Mouse (Mus musculus) T-helper 2 cell (primary cell): Measurements from ENCODE around the gene Mfsd6l.

Experiments
- in situ Hi-C: fragments of 300-600 bp; cut with MboI, MseI; formaldehyde crosslinking; loops from one replicate; pipeline ENCODE4 v1.15.1; 2025; ENCODE audit warnings: high pct_unique_total_duplicates

Gene Mfsd6l

DNA sequence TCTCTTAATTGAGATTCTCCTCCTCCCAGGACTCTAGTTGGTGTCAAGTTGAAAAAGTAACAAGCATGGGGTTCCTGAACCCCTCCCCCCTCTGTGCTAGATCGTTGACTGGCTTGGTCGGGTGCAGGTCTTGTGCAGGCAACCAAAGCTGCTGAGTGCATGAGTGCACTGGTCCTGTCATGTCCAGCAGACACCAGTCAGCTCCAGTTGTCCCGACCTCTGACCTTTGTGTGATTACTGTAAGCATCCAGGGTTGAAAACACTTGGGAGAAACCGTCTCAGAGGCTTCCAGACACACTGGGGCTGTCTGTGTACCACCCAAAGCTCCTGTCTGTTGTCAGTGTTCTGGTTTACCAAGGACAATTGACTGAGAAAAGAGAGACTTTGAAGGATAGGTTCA, 5.6 kb upstream of the Mfsd6l start:
- in situ Hi-C loops, result no loop called here

DNA sequence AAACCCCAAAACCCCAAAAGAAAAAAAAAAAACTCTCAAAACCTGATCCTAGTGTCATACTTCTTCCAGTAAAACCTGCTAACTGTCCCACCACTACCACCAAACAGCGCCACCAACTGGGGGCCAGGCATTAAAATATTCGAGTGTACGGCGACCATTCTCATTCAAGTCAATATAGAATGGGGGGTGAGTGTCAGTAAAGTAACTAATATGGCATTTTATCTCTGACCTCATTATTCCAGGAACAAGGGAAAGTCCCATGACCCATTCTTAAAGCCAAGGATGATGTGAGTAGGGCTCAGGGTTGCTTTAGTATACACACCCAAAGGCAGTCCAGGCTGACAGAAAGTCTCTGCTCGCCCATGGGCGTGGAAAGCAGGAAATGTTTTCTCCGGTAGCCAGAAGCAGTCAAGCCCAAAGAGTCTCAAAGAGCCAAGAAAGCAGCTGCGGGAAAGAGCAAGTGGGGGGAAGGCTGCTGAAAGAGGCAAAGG, 2.0 kb upstream of the Mfsd6l start:
- in situ Hi-C loops, result no loop called here

DNA sequence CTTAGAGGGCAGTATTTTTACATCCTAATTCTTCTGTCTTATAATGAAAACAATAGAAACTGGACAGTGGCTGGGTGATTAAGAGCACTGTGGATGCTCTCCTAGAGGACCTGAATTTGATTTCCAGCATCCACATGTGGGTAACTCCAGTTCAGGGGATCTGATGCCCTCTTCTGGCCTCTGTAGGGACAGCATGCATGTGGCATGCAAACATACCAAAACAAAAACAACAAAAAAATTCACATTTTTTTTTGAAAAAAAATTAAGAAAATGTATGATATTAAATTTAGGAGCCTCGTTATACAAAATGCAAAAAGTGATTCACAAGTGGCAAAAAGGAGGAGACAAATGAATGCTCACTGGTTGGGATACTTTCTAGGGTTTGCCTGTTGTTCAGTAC, 3.6 kb downstream of the Mfsd6l start:
- in situ Hi-C loops, result loop anchor here (5.0 kb wide), 2 partner anchors 77 to 142 kb away; no protein-coding TSS in a partner anchor

DNA sequence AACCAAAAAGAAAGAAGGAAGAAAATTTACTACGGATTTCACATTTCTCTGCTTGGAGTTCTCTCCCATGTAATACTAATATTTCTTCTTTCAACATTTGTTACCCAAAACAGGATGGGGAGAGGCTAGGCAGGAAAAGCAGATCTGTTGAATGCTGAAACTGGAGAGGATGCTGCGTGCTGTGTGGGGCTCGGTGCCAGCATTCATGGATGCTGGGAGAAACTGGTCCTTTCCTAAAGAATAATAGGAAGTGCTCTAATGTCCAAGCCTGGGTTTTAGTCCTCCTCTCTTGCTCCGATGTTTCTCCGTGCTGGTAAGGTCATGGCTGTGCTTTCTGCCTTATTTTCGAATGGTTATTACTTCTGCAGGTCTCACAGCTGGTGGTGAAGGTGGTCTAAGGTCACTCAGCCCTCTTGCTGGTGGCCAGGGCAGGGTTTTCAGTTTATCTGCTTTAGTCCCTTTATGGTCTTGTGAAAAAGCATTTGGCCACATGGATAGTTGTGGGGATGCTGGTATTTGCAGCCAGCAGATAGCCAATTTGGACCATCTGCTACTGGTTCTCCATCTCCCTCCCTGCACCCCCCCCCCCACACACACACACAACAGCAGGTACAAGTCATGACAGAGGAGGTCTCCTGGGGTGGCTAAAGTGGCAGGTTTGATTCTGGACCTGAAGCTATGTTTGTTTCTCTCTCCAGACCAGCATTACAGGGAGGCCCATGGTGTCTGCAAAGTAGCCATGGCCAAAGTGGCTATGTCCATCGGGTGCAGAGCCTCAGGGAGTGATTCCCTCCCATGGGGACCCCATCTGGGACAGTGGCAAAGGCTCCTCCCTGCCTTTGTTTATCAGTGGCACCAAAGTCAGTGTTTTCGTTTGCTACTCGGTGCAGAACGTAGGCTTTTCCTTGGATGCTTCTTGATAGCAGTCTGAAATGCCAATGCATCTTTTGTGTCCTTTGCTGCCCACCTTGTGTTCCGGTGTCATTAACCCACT, 6.3 kb downstream of the Mfsd6l start:
- in situ Hi-C loops, result loop anchor here (10.0 kb wide), 1 partner anchor 243 kb away; no protein-coding TSS in a partner anchor

DNA sequence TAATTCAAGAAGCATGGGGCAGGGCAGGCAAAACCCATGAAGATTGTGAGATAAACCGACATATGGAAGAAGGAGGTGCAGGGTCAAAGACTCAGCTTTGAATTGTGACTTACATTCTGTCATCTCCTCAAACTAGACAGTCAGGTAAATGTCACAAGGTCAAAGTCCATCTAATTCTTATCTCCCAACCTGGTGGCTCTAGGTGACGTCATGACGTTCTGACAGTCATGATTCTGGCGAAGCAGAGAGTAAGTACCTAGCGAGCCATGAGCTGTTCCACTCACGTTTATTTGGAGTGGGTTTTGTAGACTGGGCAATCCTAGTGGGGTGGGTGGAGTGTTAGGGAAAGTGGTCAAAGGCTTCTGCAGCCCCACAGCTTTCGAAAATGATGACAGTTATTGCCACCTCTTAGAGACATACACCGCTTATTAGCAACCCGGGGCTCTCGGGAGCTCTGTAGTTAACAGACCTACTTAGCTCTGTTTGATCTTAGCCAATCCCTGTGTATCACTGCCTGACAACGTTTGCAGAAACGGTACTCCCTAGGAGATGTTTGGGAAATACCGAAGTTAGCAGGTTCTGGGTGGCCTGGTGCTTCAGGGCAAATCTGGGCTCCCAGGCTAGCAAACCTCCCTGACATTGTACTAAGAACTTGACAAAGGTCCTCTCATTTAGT, 8.5 kb downstream of the Mfsd6l start:
- in situ Hi-C loops, result loop anchor here (10.0 kb wide), 1 partner anchor 240 kb away; no protein-coding TSS in a partner anchor

DNA sequence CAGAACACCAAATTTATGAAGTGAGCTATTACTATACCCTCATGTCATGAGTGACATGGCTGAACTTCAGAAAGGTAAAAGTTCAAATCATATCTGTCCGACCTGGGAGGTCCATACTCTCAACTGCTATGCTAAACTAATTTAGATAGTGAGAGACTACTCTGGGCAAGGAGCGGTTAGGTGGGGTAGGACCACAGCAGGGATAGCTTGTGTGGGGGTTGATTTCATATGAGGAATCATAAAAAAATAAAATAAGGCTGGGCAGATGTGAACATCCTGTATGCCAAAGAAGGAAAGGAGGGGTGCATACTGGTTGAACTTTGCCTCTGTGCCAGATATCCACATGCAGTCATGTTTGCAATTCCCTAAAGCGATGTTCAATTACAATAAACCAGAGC, 9.0 kb downstream of the Mfsd6l start:
- in situ Hi-C loops, result loop anchor here (10.0 kb wide), 1 partner anchor 240 kb away; no protein-coding TSS in a partner anchor

DNA sequence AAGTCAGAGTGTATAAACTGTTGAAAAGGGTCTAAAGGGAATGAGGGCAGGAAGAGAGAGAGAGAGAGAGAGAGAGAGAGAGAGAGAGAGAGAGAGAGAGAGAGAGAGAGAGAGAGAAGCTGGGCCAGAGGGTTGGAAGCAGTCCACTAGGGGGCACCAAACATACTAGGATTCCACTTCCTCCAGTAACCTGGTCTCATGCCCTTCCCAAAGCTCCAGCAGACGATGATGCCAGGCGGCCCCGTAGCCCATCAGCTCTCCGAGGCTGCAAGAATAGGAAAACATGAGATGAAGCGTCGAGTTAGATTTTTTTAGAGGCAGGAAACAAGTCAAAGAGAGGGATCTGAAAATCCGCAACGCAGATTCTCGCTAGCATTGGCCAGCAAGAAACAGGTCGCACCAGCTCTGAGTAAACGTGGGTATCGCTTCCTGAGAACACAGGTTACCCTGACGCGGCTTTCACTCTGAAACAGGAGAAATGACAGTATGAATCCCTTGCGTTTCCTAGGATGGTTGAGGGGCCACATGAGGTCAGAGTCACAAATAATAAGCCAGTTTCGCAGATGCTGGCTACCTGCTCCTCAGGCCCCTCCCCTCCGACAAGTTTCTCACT, 10.6 kb downstream of the Mfsd6l start:
- in situ Hi-C loops, result loop anchor here (10.0 kb wide), 1 partner anchor 238 kb away; no protein-coding TSS in a partner anchor

DNA sequence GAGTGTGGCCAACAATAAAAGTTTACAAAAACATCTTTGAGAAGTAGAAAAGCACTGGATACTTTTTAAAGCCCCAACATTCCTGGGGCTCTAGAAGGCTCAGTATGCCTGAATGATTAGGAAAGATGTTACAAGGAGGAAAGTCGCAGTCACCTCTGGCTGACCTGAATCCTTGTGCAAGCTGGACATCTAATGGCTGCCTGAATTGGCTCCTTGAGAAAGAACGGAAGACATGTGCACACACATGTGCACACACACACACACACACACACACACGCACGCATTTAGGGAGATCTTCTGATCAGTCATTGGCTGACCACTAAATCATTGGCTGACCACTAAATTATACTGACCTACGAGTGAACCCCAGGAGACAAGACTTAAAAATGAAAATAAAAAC, 14.9 kb downstream of the Mfsd6l start:
- in situ Hi-C loops, result no loop called here

DNA sequence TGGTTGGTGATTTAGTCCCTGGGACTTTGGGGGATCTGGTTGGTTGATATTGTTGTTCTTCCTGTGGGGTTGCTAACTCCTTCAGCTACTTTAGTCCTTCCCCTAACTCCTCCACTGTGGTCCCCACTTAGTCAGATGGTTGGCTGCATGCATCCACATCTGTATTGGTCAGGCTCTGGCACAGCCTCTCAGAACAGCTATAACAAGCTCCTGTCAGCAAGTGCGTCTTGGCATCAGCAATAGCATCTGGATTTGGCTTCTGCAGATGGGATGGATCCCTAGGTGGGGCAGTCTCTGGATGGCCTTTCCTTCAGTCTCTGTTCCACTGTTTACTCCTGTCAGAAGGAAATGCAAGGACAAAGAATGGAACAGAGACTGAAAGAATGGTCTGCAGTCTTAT, 21.1 kb downstream of the Mfsd6l start:
- in situ Hi-C loops, result no loop called here

DNA sequence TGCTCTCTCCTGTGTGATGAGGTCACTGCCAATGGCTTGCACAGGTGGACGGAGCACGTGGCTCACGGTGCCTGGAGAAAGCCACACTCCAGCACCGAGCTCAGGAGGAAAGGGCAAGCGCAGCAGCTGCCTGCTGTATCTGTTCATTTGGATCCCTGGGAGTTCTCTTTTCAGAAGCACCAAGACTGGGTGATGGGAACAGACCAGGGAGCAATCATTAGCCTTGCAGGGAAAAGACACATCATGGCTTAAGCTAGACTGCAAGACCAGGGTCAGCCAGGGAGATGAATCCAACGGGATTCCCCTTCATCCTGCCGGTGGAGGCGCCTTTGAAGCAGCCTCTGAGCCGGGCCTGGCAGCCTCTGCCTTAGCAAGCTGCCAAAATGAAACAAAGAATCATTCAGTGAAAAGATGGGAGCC, 23.5 kb downstream of the Mfsd6l start:
- in situ Hi-C loops, result no loop called here

DNA sequence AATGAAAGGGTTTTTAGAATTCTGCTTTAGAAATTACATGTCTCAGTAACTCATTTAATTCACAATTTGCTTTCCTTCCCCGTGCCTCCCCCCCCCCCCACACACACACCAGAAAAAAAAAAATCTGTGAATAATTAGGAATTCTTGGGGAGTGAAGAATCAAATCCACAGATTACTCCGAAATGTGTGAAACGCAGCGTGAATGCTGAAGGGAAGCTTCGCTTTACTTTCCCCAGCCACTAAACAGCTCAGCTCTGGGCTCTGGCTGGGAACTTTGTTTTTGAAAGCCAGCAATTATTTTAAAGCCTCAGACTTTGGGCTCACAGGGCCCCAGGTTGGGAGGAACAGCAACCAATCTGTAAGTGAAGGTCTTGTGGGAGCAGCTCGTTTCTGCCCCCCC, 24.6 kb downstream of the Mfsd6l start:
- in situ Hi-C loops, result no loop called here

DNA sequence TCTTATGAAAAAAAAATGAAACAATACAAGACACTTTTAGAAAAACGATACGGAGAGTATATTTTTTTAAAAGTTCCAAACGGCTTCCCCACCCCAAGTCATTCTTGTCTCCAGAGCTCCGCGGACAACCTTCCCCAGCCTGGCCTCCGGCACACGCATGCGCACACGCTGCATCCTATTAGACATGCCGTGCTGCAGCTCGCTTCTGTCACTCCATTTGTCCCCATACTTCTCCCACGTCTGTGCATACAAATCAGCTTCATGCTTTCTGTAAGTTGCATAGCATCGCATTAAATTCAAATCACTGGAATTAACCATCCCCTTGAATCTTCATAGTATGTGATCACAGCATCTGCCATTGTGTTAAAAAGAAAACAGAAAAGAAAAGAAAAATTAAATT, 27.2 kb downstream of the Mfsd6l start:
- in situ Hi-C loops, result no loop called here

DNA sequence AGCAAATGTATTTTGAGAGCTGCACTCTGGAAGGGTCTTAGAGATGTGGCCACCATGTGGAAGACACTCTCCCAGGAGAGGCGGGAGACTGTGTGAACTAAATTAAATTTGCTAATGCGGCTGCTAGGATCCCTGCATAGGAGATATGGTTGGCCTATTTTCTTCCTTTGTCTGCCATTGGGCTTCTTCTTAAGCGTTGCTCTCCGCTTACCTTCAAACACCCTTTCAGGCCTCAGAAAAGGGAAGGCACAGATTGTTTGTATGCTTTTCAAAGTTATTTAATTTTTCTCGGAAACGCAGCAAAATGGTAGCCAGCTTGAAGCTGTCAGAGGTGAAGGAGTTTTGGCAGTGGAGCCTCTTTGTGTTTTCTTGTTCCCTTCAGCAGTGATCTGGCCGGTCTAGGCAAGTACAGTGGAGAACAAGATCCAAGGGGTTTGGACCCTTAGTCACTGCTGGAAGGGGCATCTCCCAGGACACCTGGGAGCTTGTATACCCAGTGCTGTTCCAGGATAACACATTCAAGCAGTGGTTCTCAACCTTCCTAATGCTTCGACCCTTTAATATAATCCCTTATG, 28.0 kb downstream of the Mfsd6l start:
- in situ Hi-C loops, result no loop called here

DNA sequence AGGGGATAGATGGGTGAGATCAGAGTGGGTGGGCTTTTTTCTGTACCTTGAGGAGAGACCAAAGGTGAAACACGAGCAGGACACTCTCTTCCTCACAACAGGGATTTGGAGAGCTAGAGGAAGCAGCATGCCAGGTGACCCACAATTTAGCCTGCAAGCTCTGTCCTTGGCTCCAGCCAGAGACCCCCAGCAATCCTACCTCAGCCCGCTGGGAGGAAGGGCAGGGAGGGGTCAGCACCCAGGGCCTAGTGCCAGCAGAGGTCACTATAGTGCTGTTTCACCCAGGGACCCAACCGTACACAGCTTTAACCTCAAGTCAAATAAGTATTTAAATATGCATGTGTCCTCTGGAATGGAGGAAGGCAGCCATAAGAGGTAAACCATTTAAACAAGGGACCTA, 29.9 kb downstream of the Mfsd6l start:
- in situ Hi-C loops, result loop anchor here (5.0 kb wide), 1 partner anchor 146 kb away; no protein-coding TSS in a partner anchor

DNA sequence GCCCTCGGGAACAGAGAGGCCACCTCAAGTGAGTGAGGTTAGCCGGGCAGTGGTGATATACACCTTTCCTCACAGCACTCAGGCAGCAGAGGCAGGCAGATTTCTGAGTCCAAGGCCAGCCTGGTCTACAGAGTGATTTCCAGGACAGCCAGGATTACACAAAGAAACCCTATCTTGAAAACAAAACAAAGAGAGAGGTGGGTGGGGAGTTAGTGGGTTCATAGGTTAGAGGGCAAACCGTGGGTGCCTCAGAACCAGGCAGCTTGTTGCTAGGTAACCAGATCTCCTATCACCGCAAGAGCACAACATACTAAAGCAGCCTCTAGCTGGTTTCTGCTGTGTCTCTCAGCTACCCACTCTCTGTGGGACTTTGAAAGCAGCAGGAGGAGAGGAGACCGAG, 30.7 kb downstream of the Mfsd6l start, which contains the start of gene Ccdc42:
Ccdc42 (plus strand) TSS at position 301 of the 400 bp plus-strand sequence.
- in situ Hi-C loops, result loop anchor here (5.0 kb wide), 1 partner anchor 146 kb away; no protein-coding TSS in a partner anchor

DNA sequence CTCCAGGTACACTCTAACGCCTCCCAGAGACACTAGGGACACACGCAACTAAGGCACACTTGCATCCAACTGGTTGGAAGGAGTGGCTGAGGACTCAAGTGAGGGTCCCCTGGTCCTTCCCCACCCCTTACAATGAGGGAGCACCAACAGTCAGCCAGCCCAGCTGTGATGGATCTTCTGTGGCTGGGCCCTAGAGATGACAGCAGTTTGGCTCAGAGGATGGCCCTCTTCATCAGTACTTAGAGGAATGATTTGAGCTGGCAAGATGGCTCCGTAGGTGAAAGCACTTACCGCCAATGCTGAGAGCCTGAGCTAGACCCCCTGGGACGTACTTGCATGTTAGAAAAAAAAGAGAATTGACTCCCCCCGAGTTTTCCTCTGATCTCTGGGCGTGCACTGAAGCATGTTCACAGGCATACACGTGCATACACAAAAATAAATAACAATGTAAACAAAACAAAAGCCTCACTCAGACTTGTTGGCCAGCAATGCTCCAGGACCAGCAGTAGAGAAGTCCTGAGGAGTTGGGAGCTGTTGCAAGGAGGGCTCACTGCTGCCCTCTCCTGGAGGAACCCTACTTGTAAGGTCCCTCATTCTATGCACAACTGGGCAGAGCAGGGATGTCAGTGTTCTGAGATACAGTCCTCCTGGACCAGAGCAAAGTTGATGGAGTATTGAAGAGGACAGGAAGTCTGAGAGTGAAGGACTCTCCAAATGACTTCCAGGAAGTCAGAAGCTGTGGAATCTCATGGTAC, 33.2 kb downstream of the Mfsd6l start:
- in situ Hi-C loops, result loop anchor here (5.0 kb wide), 1 partner anchor 143 kb away; no protein-coding TSS in a partner anchor

DNA sequence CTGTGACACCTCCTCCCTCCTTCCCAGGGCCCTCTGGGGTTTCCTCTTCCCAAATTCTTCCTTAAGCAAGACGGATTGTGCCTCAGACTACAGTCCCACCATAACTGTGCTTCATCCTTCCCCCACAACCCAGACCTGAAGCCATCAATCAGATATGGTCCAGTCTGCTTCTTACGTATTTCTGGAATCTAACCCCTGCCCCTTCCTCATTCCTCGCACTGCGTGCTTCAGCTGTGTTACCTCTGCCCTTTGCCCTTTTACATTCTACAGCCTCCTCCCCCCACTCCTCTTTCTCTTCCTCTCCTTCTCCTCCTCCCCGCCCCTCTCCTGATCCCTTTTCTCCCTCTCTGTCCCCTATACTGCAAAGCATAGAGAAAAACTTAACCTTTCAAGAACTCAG, 35.7 kb downstream of the Mfsd6l start:
- in situ Hi-C loops, result no loop called here

DNA sequence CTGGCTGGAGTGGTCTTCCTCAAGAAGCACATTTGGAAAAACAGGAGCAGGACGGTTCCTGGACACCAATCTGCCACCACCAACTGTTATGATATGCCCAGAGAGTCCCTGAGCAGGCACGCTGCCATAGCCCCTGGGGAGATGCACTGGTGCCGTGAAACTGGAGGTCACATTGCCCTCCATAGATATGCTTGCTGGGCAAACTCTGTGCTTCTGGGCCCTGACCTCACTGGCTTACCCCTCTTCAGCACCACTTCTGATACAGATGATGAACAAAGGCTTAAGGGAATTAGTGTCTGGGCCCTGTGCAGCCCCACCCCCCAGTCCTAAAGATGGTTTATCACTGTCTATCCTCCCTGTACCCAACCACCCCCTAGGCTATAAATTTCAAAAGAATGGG, 37.3 kb downstream of the Mfsd6l start:
- in situ Hi-C loops, result no loop called here

DNA sequence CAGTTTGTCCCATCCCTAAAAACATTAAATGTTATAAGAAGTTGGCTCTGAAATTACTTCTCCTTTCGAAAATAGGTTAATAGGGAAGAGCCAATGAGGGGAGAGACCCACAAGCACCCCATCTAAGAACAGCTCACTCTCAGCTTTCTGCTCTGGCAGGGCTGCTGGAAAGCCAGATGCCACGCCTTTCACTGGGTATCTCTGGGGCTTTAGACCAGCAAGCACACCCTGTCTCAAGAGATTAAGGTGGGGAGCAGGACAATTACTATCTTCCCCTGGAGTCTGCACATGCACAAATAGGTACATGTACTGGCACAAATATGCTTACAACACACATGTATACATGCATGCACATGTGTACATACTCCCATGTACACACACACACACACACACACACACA, 41.9 kb downstream of the Mfsd6l start:
- in situ Hi-C loops, result no loop called here

DNA sequence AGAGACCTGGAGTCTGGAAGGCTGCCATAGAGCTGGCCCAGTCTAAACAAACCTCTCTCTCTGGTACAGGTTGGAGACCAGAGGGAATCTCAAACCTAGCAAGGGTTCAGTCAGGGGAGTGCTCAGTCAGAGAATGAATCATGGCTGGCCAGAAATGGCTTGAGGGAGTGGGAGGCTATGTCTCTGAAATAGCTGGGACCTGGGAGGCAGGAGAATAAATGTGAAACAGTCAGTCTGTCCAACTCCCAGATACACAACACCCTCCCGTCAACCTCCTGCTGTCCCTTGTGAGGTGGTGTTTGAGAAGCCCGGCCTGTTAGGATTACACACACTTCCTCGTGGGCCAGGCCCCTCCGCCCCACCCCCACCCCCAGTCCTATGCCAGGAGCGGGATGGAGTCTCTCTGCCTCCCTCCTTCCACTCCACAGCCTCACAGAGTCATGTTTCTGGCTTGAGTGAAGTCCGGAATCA, 44.6 kb downstream of the Mfsd6l start:
- in situ Hi-C loops, result no loop called here
